Mouse (Mus musculus) liver, adult 2 months (tissue): ENCODE results near the gene Trappc10.

Experiments
- CTCF ChIP-seq: fragments of 200-500 bp; IDR thresholded peaks from 2 replicates; pipeline ENCODE4 v1.5.1; 2011; ENCODE audit warnings: low read depth, low read length, control low read depth
- POLR2A ChIP-seq: fragments of 200-500 bp; IDR thresholded peaks from 2 replicates; pipeline ENCODE4 v1.6.1; 2011; ENCODE audit warnings: low read length, control low read depth; ENCODE audit not compliant: insufficient read depth; ENCODE audit errors: extremely low read depth

DNA sequence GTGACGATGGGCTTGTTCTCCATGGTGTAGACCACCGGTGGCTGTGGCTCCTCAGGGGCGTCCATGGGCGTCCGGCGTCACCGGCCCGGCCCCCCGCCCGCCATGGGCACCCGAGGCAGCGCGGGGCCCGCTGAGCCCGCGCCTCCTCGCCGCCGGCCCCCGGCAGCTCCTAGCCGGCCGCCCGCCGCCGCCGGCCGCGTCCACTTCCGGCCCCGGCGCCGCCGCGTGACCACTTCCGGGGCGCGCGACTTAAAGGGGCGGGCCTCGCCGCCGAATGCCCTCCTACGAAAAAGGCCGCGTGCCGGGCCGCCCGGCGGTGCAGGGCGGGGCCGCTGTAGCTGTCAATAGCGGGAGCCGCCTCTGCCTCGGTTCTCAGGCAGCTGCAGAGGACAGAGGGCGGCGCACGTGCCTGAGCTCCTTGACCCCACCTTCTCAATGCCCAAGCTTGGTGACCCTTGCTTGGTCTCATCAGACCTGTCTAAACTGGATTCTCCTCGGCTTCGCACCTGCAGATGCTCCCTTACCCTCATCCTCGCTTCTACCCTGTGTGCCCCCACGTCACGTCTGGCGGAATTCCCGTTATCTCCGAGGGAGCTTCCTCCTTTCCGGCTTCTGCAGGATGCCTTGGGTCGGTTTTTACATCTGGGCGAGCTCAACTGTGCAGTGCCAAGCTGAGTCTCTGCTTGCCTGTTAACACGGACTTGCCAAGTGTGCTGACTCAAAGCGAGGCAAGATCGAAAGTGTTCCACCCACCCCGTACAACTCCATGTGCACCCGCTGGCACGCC lies at the start of gene Trappc10:
- no peak for TF ChIP-seq CTCF
- no peak for TF ChIP-seq POLR2A
